Mouse (Mus musculus): ENCODE data around the gene Cep128. TPM values are rescaled to one million over a fixed set of nuclear protein-coding genes. Genes with fewer than 3 reads are reported as not detected.

The Cep128 gene
- total RNA-seq, 2 experiments from 2014 or later, result 7.5 to 8.4 TPM

DNA sequence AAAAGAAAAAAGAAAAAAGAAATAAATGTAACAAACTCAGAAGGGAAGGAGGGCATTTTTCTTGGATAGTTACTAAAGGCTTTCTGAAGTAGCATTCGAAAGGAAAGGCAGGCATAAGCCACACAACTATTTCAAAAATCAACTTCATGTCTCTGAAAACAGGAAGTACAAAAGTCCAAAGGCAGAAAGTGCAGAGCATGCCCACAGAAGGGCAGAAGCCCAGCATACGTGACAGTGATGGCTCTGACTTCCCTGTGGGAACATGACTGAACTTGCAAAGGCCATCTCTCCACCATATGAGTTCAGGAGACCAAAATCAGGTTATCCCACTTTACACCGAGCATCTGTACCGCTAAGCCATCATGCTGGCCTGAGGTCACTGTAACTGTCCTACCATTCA, 71.6 kb downstream of the Cep128 start:
- DNase-seq (ENCODE audit: low spot score in 2 of 2), result no peak

DNA sequence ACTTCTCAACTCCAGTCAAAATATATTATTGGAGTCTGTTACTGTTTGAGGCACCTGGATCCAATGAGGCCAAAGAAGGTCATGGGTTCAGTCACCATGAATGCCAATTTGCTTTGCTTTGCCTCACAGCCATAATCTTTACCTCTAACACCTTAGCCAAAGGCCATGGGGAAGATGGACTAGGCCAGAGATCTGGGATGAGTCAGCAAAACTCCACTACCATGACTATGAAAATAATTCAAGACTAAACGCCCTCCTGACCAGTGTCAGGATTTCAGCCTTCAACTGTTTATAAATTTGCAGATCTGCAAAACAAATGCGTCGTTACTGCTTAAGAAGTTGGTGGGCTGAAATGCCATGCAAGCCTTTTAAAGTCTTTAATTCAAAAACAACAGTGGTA, 76.5 kb downstream of the Cep128 start:
- DNase-seq (ENCODE audit: low spot score in 2 of 2), result no peak

DNA sequence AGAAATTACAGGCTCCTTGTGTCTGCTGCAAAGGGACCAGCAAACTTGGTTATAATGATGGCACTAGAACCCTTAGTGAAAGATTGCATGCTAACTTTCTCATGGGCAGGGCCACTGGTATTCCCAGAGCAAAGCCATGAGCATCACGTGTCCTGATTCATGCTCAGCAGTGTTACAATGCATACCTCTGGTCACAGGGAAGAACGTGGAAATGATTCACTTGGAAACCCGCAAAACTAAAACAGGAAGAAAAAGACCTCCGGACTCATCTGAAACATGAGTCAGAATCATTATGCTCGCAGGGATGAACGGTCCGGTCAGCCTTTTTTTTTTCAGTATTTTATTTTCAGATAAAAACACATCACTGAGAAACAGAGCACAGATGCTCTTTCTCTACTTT, 78.4 kb downstream of the Cep128 start:
- no peak for DNase-seq (ENCODE audit: low spot score in 2 of 2)

DNA sequence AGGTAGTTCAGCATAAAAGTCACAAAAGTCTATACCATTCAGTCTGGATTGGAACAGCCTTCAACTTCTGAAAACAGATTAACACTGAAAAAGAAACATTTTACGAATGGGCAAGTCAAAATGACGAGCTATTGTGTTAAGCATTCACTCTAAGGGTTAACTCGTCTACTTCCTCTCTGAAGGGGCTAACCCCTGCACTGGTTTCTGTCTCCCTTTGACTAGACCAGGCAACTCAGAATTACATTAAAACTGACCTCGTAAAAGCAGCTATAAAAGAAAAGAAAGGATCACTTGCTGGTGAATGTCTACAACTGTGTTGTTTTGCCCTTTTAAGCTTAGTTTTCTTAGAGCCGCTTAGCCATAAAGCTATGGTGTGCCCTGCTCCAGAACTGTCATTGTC, 79.2 kb downstream of the Cep128 start:
- DNase-seq (ENCODE audit: low spot score in 2 of 2), result no peak

DNA sequence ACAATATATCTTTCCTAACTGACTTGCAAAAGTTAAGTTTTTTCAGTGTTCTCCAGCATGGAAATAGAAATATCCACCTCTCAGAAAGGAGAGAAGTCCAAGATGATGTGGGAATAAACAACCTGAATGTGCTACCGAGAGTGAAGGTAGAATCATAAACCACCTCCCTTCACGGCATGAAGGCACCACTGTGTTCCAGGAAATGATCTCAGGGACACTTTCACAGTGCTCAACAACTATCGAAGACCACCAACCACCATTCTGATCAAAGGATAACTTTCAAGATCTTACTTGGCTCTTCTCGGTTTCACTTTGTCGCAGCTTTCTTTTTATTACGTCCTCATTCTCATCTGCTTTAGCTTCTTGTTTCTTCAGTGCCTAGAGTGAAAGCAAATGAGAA, 85.5 kb downstream of the Cep128 start:
- no peak for DNase-seq (ENCODE audit: low spot score in 2 of 2)

DNA sequence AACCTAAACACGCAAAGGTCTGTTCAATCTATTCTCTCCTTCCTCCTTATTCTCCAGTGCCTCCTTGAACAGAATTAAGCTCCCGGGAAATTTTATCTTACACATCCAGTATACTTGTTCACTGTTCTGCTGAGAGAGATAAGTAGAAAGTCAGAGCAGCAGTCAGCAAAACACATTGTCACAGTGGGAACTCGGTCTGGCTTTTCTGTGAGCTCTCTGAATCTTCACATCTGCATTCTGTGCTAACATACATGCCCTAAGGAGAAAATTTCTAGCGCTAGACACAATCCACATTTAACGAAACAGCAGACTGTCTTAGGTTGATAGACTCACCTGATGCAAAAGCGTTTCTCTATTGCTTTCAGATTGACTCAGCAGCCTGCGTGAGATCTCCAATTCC, 88.3 kb downstream of the Cep128 start:
- DNase-seq (ENCODE audit: low spot score in 2 of 2), result no peak

DNA sequence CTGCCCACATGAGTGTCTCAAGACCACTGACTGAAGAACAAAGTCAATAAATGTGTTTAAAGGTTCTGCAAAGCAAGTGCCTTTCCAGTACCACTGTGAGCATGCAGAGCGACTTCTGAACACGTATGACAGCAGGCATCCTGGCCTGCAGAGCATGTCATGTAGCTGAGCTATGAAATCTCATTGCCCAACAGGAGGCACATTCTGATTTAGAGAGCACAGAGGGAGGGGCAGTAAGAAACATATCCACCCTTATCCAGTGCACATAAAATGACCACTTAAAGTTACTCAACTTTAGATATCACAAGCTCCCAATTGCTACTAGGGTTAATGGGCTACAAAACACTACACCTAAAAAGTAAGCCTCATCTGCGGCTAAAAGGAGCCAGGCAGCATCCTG, 88.8 kb downstream of the Cep128 start:
- no peak for DNase-seq (ENCODE audit: low spot score in 2 of 2)

DNA sequence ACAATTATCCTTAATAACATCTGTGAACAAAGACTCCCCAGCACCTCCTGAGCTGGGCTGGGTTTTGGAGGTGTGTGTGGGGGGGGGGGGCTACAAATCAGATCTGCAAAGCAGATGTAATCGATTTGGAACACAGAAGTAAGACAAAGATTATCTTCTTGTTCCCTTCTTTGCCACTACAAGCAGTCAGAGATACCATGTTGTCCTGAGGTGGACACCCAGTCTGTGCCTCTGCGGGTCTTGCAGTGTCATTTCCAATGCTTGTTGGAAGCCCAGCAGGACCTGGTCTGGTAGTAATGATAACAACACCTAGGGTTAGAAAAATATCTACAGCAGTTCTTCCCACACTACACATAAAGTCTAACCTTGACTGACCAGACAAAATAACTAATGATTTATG, 110.3 kb downstream of the Cep128 start:
- DNase-seq (ENCODE audit: low spot score in 2 of 2), result no peak

DNA sequence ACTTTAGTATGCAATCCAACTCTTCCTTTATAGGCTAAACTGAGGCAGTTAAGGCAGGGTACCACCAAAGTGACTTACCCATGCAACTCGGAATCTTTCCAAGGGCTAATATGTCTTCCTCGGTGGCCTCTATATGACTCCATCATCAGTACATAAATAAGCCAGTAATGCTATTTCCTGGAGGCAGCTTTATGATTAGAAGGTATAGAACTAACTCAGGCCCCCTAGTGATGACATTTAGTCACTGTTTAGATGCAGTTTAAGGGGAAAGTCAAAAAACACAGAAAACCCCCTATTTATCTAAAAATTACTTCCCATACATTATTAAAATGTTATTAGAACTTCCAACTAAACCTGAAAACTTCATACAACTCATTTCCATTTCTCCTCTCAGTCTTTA, 114.6 kb downstream of the Cep128 start:
- no peak for DNase-seq (ENCODE audit: low spot score in 2 of 2)

DNA sequence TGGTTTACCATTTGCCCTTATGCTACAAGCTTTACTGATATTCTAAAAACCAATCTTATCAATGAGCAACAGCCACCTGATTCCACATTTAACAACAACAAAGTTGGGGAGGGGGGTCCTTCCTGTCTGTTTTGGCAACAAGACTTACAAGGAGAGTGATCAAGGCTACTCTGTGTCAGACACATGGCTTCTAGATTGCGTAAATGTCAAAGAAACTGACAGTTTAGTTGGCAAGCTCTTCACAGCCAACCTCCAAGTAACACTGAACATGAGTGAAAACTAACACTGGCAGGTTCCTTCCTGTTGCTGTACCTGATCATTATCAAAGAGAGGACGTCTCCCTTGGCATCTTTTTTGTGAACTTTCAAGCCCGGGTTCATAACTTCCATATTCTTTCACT, 115.2 kb downstream of the Cep128 start:
- DNase-seq (ENCODE audit: low spot score in 2 of 2), result no peak

DNA sequence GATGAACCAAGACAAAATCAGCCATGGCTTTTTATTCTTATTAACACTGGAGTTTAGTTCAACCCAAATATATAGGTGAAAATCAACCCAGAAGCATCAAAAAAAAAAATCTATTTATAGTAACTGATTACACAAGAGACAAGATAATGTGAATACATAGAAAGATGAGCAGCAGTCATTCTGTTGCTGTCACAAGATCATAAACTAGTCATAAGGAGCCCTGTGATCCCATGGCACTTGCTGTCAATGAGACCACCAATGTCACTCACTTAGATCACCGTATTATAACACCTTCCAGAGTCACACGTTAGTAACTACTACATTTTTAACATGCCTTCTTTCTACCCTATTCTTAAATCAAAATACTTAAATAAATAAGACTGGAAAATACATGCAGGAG, 118.2 kb downstream of the Cep128 start:
- DNase-seq (ENCODE audit: low spot score in 2 of 2), result no peak

DNA sequence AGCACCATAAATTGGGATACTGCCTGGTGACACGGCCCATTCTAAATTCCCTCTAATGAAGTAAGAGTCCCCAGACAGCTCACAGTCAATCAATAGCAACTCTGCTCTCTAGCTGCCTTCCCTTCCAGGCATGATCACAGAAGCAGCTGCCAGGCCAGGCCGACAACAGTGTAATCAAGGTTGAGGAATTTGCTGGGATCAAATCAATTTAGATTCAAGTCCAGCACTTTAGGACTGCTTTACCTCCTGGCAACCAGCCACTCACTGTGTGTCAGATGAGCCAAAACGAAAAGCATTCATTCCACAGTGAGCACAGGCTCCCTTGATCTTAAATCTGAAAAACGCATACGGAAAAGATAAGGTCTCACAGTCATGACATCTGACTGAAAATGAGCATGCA, 118.7 kb downstream of the Cep128 start:
- DNase-seq (ENCODE audit: low spot score in 2 of 2), result no peak

DNA sequence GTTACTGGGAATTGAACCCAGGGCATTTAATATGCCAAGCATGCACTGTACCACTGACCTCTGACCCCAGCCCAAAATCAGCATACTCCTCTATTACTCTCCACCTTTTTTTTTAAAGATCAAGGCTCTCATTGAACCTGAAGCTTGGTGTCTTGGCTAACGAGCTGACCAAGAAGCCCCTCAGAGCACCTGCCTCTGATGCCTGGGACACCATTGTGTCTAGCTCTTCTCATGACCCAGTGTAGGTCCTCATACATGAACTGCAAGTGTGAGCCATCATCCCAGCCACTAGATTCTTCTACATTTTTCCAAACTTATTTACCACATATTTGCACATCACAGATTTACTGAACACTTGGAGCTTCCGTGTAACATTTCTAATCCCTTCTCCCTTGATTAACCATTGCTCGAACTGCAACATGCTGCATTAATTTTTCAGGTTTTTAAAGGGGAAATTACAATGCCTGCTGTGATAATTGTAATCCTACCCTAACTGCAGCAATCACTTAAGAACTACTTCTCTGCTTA, 119.3 kb downstream of the Cep128 start:
- DNase-seq (ENCODE audit: low spot score in 2 of 2), result no peak

DNA sequence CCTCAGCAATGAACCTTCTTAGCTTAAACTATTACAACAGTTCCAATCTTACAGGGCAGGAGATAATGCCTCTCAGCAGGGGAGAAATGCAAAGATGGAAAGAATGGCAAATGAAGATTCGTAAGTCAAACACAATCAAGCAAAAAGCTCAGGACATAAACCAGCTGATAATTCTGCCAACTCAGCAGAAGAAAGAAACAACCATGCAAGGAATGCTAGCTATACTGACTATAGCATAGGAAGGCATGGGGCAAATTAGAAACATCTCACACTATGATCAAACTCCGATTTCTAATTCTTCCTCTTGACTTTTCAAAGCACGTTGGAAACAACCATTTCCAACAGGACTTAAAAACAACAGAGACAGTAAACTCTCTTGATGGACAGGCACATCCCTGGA, 120.5 kb downstream of the Cep128 start:
- DNase-seq (ENCODE audit: low spot score in 2 of 2), result no peak

DNA sequence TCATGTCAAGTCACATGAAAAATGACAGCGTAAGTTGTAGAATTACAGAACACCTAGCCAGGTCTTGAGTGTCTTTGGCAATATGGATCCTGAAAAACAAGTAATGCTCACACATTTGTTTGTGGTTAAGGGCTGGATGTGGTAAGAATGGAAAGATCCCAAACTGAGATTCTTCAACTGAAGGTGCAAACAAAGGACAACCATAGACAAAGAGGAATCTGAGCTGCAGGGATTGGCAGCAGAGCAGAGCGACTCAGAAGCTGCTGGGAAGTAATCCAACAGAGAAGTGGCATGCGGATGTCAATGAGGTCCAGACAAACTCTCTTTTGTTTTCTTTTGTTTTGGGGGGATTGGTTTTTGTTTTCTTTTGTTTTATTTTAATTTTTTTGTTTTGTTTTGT, 121.4 kb downstream of the Cep128 start:
- no peak for DNase-seq (ENCODE audit: low spot score in 2 of 2)

DNA sequence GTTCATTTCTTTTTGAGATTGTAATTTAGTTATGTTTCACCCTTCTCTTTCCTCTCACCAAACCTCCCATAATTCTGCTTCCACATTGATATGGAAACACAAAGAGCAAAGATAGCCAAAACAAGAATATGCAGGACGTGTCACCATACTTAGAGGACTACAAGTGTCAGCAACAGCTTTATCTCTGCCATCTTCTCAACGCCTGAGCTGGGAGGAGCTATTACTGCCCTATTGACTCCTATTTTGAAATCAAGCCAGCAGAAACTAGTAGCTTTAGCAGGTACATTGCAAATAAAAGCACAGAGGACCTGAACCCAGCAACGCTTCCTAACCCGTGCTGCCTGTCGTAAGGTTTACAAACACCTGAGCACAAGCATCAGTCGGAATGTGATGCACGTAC, 127.9 kb downstream of the Cep128 start:
- DNase-seq (ENCODE audit: low spot score in 2 of 2), result no peak

DNA sequence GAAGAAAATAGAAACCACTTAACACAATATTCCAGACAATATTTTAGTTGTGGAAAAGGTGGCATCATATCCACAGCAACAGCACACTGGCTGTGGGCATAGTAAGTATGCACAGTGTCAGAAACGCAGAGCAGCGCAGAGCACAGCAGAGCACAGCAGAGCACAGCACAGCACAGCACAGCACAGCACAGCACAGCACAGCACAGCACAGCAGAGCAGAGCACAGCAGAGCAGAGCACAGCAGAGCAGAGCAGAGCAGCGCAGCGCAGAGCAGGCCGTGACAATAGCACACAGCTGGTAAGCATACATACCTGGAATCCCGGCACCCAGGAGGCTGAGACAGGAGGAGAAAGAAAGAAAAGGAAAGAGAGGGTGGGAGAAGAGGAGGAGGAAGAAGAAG, 129.4 kb downstream of the Cep128 start:
- no peak for DNase-seq (ENCODE audit: low spot score in 2 of 2)

DNA sequence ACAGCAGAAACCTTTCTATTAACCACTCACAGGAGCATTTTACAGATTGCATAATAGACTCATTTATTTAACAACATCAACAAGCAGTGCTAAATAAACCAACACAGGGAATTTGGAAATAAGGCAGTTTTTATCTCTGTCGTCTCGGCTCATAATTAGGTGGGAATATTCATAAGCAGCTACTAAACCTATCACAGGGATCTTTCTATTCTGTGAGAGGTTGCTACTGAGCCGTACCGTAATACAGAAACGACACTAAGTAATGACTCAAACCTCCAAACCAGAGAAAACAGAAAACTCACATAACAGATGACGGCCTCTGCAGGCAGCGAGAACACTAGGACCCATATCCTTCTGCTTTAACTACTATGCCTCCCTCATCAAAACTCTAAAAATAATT, 163.6 kb downstream of the Cep128 start:
- DNase-seq (ENCODE audit: low spot score in 2 of 2), result no peak

DNA sequence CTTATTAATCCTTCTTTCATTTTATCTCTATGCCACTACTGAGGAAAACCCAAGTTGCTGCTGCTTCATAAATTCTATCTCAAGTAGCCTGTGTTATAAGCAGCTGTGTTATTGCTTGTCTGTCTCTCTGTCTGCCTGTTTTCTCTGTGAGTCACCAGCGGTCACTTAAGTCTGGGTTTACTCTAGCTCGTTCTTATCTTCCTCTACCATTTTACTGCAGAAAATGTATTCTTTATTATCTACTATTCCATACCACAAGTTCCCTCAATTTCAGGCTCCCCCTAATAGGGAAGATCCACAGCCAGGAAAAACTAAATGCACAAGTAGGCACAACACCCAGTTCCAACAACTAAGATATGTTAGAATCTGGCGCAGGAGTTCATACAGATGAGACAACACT, 178.7 kb downstream of the Cep128 start:
- no peak for DNase-seq (ENCODE audit: low spot score in 2 of 2)

DNA sequence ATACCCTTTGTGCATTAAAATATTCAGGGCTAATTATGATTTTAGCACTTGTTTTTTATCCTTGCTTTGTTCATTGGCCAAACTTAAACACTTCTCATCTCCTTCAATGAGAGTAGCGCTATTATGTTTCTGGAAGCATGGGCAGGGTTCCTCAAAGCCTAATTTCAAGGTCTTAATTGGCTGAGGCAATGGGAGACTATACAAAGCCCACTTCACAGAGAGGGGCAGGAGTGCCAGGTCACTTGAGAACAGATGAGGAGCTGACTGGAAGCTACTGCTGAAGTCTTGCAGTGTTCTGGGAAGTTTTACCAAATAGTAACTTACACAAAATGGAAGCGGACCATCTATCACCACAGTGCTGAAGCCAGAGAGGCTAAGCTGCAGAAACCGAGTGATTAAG, 179.9 kb downstream of the Cep128 start:
- no peak for DNase-seq (ENCODE audit: low spot score in 2 of 2)

DNA sequence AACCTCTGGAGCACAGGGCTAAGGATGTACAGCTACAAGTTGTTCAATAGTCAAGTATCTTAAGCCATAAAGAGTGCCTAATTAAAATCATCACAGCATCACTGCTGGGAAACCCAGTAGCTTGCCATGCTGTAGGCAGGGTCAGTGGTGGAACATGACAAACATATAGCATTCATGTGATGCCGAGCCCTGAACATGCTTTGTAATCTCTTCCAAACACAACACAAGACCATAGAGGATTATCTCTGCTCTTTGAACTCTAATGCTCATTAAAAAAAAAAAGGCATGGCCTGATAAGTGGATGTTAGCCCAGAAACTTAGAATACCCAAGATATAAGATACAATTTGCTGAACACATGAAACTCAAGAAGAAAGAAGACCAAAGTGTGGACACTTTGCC, 181.7 kb downstream of the Cep128 start:
- DNase-seq (ENCODE audit: low spot score in 2 of 2), result no peak

DNA sequence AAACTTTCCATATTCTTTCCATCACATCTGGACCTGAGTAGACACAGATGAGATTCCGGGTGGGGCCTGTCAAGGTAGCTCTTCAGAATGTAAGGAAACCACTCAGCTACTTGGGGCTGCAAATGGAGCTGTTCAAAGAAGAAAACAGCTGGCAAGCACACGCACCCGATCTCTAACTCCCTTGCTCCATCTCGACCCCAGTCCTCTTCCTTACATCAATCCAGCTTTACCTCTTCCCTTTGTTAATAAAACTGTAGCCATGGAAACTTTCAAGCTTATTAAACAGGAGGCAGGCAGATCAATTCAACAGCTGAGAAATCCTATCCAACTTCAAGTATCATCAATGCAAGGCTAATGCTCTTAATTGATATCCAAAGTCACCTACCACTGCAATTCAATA, 195.1 kb downstream of the Cep128 start:
- DNase-seq (ENCODE audit: low spot score in 2 of 2), result no peak

DNA sequence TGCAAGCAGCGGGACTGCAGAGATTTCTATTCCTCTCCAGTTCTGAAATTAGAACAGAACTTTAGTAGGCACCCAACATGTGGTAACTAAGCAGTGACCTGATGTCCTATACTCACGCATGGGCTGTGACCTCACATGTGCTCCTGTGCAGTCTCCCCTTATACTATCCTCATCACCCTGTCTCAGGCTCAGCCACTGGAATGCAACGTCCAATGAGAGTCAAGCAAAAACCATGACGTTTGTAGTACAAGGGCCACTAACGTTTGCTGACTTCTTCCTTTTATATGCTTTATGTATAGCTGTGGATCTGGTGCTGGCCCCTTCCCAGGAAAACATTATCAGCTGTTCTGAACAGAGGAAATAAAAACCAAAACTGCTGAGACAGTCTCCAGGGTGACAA, 198.6 kb downstream of the Cep128 start:
- no peak for DNase-seq (ENCODE audit: low spot score in 2 of 2)

DNA sequence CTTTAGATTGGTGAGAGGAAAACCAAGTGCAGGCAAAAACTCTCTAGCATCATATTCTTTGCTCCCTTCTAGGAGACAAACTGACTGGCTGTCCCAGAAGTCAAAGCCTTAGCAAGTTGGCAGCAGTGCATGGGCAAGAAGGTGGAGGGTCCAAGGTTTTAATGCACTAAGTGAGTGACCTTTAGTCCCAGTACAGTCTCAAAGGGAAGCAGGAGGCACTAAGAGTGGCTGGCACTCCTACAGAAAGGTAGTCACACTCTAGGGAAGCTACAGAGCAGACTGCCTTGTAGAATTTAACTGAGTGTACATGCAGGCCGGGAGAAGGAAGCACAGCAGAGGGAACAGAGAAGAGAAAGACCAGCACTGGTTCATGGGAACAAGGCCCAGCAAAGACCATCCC, 199.6 kb downstream of the Cep128 start:
- DNase-seq (ENCODE audit: low spot score in 2 of 2), result no peak

Measured in left cerebral cortex, adult 18-20 months (tissue).